Mouse (Mus musculus): ENCODE measurements at regions not wholly inside any gene's neighbourhood (a gene's known extent, or its start where the extent isn't known, plus 50 kb on each side); places are given as distances from the start of the nearest gene placed in this dataset.

DNA sequence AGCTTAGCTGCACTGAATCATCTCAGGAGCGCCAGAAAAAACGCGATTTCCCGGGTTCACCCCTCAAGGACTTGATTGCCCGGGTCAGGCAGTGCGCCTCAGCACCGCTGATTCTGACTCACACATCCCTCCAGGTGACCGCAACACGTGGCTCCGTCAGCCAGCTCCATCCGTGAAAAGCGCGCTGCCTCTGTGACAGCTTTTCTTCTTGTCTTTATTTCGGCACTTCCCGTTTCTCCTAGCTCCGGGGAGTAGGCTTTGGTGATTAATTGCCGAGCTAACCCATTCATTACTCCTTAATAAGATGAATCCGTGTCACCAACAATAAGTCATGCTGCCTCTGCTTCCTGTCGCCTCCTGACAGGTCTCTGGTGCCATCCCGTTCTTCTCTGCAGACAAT is 108.6 kb downstream of the Katnal1 start:
- H3K27ac ChIP-seq (ENCODE audit: control insufficient read depth, insufficient read depth, low read depth, low read length, poor library complexity) = no peak overlapping the region
- peaks cover 1% of the 10 kb centered on the region; the same call in 1 of the 2 replicates for H3K4me1 ChIP-seq (ENCODE audit: control insufficient read depth, insufficient read depth, low read length)
- WGBS = 4% methylated on average over 20 of the region's 20 CpGs
- no peak overlapping the region for H3K4me3 ChIP-seq (replicated peaks; ENCODE audit: control insufficient read depth, low read depth, low read length)
- TF ChIP-seq POLR2A (IDR thresholded peaks at IDR 0.05; ENCODE audit: borderline replicate concordance, control insufficient read depth, low read depth, low read length) = no peak
- no peak for TF ChIP-seq CTCF (IDR thresholded peaks at IDR 0.05; ENCODE audit: control insufficient read depth, insufficient read depth, low read length)

DNA sequence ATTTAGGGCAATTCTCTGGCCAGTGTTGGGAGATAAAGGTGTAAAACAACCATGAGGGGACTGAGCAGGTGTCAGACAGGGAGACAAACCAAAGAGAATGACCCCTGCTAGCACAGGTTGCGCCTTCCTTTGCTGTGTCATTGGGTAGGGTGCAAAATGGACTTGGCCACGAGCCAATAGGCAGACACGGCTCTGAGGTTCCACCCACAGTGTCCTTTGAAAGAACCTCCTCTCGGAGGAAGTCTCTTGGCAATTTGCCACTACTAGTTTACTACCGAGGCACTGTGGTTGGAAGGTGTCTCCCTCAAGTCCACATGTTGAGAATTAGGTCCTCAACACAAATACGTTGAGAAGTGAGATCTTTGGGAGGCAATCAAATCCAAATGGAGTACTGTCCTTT is 109.7 kb downstream of the Katnal1 start:
- Histone ChIP-seq H3K4me1 (ENCODE audit: control insufficient read depth, insufficient read depth, low read length) (peaks cover 1% of the 10 kb centered on the region; the same call in 1 of the 2 replicates), H3K4me3 (replicated peaks; ENCODE audit: control insufficient read depth, low read depth, low read length) (no peak overlapping the region), H3K27ac (ENCODE audit: control insufficient read depth, insufficient read depth, low read depth, low read length, poor library complexity) (no peak overlapping the region)
- whole genome bisulfite sequencing = 14% methylated on average over 6 of the region's 6 CpGs
- TF ChIP-seq CTCF (IDR thresholded peaks at IDR 0.05; ENCODE audit: control insufficient read depth, insufficient read depth, low read length) (no peak), POLR2A (IDR thresholded peaks at IDR 0.05; ENCODE audit: borderline replicate concordance, control insufficient read depth, low read depth, low read length) (no peak)

GRCm38 (mm10) chr5:148818746-148819145 is 110.4 kb downstream of the Katnal1 start:
- TF ChIP-seq POLR2A (IDR thresholded peaks at IDR 0.05; ENCODE audit: borderline replicate concordance, control insufficient read depth, low read depth, low read length) (no peak), CTCF (IDR thresholded peaks at IDR 0.05; ENCODE audit: control insufficient read depth, insufficient read depth, low read length) (no peak)
- Histone ChIP-seq H3K4me1 (ENCODE audit: control insufficient read depth, insufficient read depth, low read length) (peaks cover 1% of the 10 kb centered on the region; the same call in 1 of the 2 replicates), H3K27ac (ENCODE audit: control insufficient read depth, insufficient read depth, low read depth, low read length, poor library complexity) (no peak overlapping the region), H3K4me3 (replicated peaks; ENCODE audit: control insufficient read depth, low read depth, low read length) (no peak overlapping the region)
- WGBS = 36% methylated on average over 2 of the region's 2 CpGs

GRCm38 (mm10) chr5:148812840-148813239 is 116.3 kb downstream of the Katnal1 start:
- TF ChIP-seq POLR2A (IDR thresholded peaks at IDR 0.05; ENCODE audit: borderline replicate concordance, control insufficient read depth, low read depth, low read length) (no peak), CTCF (IDR thresholded peaks at IDR 0.05; ENCODE audit: control insufficient read depth, insufficient read depth, low read length) (no peak)
- WGBS = 17% methylated on average over 9 of the region's 9 CpGs
- no peak overlapping the region for H3K27ac ChIP-seq (ENCODE audit: control insufficient read depth, insufficient read depth, low read depth, low read length, poor library complexity)
- peaks cover 1% of the 10 kb centered on the region; the same call in 1 of the 2 replicates for H3K4me1 ChIP-seq (ENCODE audit: control insufficient read depth, insufficient read depth, low read length)
- H3K4me3 ChIP-seq (replicated peaks; ENCODE audit: control insufficient read depth, low read depth, low read length) = no peak overlapping the region

GRCm38 (mm10) chr5:148812016-148812415 is 117.1 kb downstream of the Katnal1 start:
- WGBS = 39% methylated on average over 13 of the region's 13 CpGs
- no peak overlapping the region for H3K27ac ChIP-seq (ENCODE audit: control insufficient read depth, insufficient read depth, low read depth, low read length, poor library complexity)
- TF ChIP-seq POLR2A (IDR thresholded peaks at IDR 0.05; ENCODE audit: borderline replicate concordance, control insufficient read depth, low read depth, low read length) (no peak), CTCF (IDR thresholded peaks at IDR 0.05; ENCODE audit: control insufficient read depth, insufficient read depth, low read length) (peak; percentile 54)
- H3K4me3 ChIP-seq (replicated peaks; ENCODE audit: control insufficient read depth, low read depth, low read length) = no peak overlapping the region
- H3K4me1 ChIP-seq (ENCODE audit: control insufficient read depth, insufficient read depth, low read length) = peaks cover 1% of the 10 kb centered on the region; the same call in 1 of the 2 replicates

DNA sequence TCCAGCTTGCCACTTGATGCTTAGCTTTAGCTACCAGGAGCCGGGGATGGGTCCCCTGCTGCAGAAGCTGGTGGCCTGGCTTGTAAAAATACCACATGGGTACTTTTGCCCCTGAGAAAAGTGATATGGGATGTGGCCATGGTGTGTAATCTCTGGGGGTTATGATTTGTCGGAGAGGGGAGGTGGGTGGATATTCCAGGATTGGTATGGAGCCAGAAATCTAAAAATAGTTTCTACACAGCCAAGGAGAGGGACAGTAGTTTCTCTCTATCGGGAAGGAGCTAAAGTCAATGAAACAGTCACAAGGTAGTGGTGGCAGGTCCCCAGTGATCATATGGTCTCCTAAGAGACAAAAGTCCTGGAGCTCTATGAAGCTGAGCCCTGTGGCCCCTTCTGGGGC is 119.6 kb downstream of the Katnal1 start:
- no peak for TF ChIP-seq CTCF (IDR thresholded peaks at IDR 0.05; ENCODE audit: control insufficient read depth, insufficient read depth, low read length)
- TF ChIP-seq POLR2A (IDR thresholded peaks at IDR 0.05; ENCODE audit: borderline replicate concordance, control insufficient read depth, low read depth, low read length) = no peak
- Histone ChIP-seq H3K4me3 (replicated peaks; ENCODE audit: control insufficient read depth, low read depth, low read length) (no peak overlapping the region), H3K27ac (ENCODE audit: control insufficient read depth, insufficient read depth, low read depth, low read length, poor library complexity) (no peak overlapping the region), H3K4me1 (ENCODE audit: control insufficient read depth, insufficient read depth, low read length) (peaks cover 1% of the 10 kb centered on the region; the same call in 1 of the 2 replicates)
- 65% methylated on average over 3 of the region's 3 CpGs for WGBS

DNA sequence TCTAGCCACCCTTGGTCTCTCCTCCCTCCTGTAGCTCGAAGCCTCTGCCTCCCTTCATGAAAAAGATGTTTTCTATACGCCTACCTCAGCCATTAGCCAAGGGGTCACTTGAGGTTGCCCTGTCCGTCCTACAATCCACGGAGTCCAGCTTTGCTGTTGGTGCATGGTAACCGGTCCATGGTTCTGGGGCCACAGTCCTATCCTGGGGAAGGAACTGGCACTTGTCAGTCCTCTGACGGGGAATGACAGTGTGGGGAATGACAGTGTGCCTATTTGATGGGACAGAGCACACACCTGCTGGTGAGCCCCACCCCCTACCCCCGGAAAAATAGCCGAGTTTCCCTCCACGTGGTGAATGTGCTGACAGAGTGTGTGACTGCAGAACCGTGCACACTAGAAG is 120.1 kb downstream of the Katnal1 start:
- WGBS = 36% methylated on average over 10 of the region's 10 CpGs
- TF ChIP-seq POLR2A (IDR thresholded peaks at IDR 0.05; ENCODE audit: borderline replicate concordance, control insufficient read depth, low read depth, low read length) = no peak
- no peak overlapping the region for H3K27ac ChIP-seq (ENCODE audit: control insufficient read depth, insufficient read depth, low read depth, low read length, poor library complexity)
- peaks cover 1% of the 10 kb centered on the region; the same call in 1 of the 2 replicates for H3K4me1 ChIP-seq (ENCODE audit: control insufficient read depth, insufficient read depth, low read length)
- no peak overlapping the region for H3K4me3 ChIP-seq (replicated peaks; ENCODE audit: control insufficient read depth, low read depth, low read length)

- TF ChIP-seq POLR2A (IDR thresholded peaks at IDR 0.05; ENCODE audit: borderline replicate concordance, control insufficient read depth, low read depth, low read length) (no peak), CTCF (IDR thresholded peaks at IDR 0.05; ENCODE audit: control insufficient read depth, insufficient read depth, low read length) (no peak)
- Histone ChIP-seq H3K4me3 (replicated peaks; ENCODE audit: control insufficient read depth, low read depth, low read length) (no peak overlapping the region), H3K4me1 (ENCODE audit: control insufficient read depth, insufficient read depth, low read length) (peaks cover 1% of the 10 kb centered on the region; the same call in 1 of the 2 replicates), H3K27ac (ENCODE audit: control insufficient read depth, insufficient read depth, low read depth, low read length, poor library complexity) (no peak overlapping the region)
- WGBS = 36% methylated on average over 4 of the region's 4 CpGs
Measured at GRCm38 (mm10) chr5:148808426-148808825, 120.7 kb downstream of the Katnal1 start.

GRCm38 (mm10) chr5:148807612-148808011 is 121.5 kb downstream of the Katnal1 start:
- 86% methylated on average over 4 of the region's 4 CpGs for WGBS
- no peak overlapping the region for H3K4me3 ChIP-seq (replicated peaks; ENCODE audit: control insufficient read depth, low read depth, low read length)
- H3K27ac ChIP-seq (ENCODE audit: control insufficient read depth, insufficient read depth, low read depth, low read length, poor library complexity) = no peak overlapping the region
- peaks cover 1% of the 10 kb centered on the region; the same call in 1 of the 2 replicates for H3K4me1 ChIP-seq (ENCODE audit: control insufficient read depth, insufficient read depth, low read length)
- TF ChIP-seq POLR2A (IDR thresholded peaks at IDR 0.05; ENCODE audit: borderline replicate concordance, control insufficient read depth, low read depth, low read length) = no peak
- no peak for TF ChIP-seq CTCF (IDR thresholded peaks at IDR 0.05; ENCODE audit: control insufficient read depth, insufficient read depth, low read length)
